Mouse (Mus musculus) heart, adult 2 months (tissue): Measurements from ENCODE around the gene Foxl1.

Source experiments
- CTCF ChIP-seq: fragments of 200-600 bp; IDR thresholded peaks from 2 replicates; pipeline ENCODE4 v1.8.1; 2022; ENCODE audit warnings: antibody characterized with exemption, mild to moderate bottlenecking, moderate library complexity
- EP300 ChIP-seq: fragments of 200-500 bp; IDR thresholded peaks from 2 replicates; pipeline ENCODE4 v1.6.1; 2011; ENCODE audit warnings: low read depth, low read length, control low read depth; ENCODE audit not compliant: insufficient read depth
- POLR2A ChIP-seq: fragments of 200-500 bp; IDR thresholded peaks from 2 replicates; pipeline ENCODE4 v1.6.1; 2011; ENCODE audit warnings: mild to moderate bottlenecking, low read depth, low read length, control low read depth; ENCODE audit not compliant: insufficient read depth

GRCm38 (mm10) chr8:121158812-121159211, 31.1 kb downstream of the Foxl1 start:
- TF ChIP-seq CTCF (no peak), POLR2A (no peak), EP300 (no peak)
